Mouse (Mus musculus) forebrain, embryonic 14.5 days (tissue): ENCODE results near the gene Upk3bl. TPM values are rescaled to one million over a fixed set of nuclear protein-coding genes. Genes with fewer than 3 reads are reported as not detected.
"Not testable (repeated sequence)": the region's sequence is repeated elsewhere in the genome, so short reads cannot be mapped to it uniquely, and the experiment has no call there.

Experiments used
- ATAC-seq: fragments of 200-750 bp; cut with Nextera tagmentation; 2 replicates; pipeline ENCODE4 v1.8.0; 2017; ENCODE audit warnings: mild to moderate bottlenecking, moderate library complexity
- DNase-seq: peaks from one replicate; pipeline ENCODE4 v3.0.0-alpha.2; 2015; ENCODE audit warnings: low spot score
- H3K27ac ChIP-seq: fragments of 300-500 bp; sonication (generic); 2 replicates; pipeline ENCODE4 v1.5.1; 2014; ENCODE audit warnings: low read depth, mild to moderate bottlenecking, control low read depth, low read length, moderate library complexity
- H3K27me3 ChIP-seq: fragments of 300-500 bp; sonication (generic); replicated peaks from 2 replicates; pipeline ENCODE4 v1.6.1; 2014; ENCODE audit warnings: low read length, control low read depth, mixed read lengths; ENCODE audit not compliant: control insufficient read depth, insufficient read depth
- H3K36me3 ChIP-seq: fragments of 300-500 bp; sonication (generic); 2 replicates; pipeline ENCODE4 v1.6.1; 2014; ENCODE audit warnings: low read length, control low read depth; ENCODE audit not compliant: control insufficient read depth, insufficient read depth
- H3K4me1 ChIP-seq: fragments of 300-500 bp; sonication (generic); 2 replicates; pipeline ENCODE4 v1.6.1; 2014; ENCODE audit warnings: antibody characterized with exemption, low read length, control low read depth; ENCODE audit not compliant: control insufficient read depth, insufficient read depth
- H3K4me2 ChIP-seq: fragments of 300-500 bp; sonication (generic); 2 replicates; pipeline ENCODE4 v1.6.1; 2014; ENCODE audit warnings: mild to moderate bottlenecking, control low read depth, low read length
- H3K4me3 ChIP-seq: fragments of 300-500 bp; sonication (generic); 2 replicates; pipeline ENCODE4 v1.5.1; 2014; ENCODE audit warnings: low read depth, low read length, control low read depth
- H3K9ac ChIP-seq: fragments of 300-500 bp; sonication (generic); 2 replicates; pipeline ENCODE4 v1.6.1; 2014; ENCODE audit warnings: mild to moderate bottlenecking, low read length, control low read depth, moderate library complexity
- H3K9me3 ChIP-seq: fragments of 300-500 bp; sonication (generic); replicated peaks from 2 replicates; pipeline ENCODE4 v1.6.1; 2016; ENCODE audit warnings: low read length, control low read depth, mixed read lengths; ENCODE audit not compliant: control insufficient read depth
- WGBS: fragments of 180-500 bp; shearing (Covaris S2); extraction: QIAGEN DNeasy Blood & Tissue Kit; methylation state at CpG from one replicate; pipeline ENCODE4 v1.1.7; 2014; 5-methylcytosine and 5-hydroxymethylcytosine counted together
- microRNA-seq: library from miRNA; unstranded; fragments of <30 nt; microRNA quantifications from one replicate; pipeline ENCODE4, GENCODE M21; 2016
- polyA plus RNA-seq: library from polyadenylated mRNA; unstranded; fragments of >200 nt; fragmentation: Nextera tagmentation; extraction: Ambion mirVana; gene quantifications from 2 replicates; pipeline ENCODE4 v1.2.1, GENCODE M21; 2014

The Upk3bl gene
- polyA plus RNA-seq, 1 experiment from 2014 or later: not detected

DNA sequence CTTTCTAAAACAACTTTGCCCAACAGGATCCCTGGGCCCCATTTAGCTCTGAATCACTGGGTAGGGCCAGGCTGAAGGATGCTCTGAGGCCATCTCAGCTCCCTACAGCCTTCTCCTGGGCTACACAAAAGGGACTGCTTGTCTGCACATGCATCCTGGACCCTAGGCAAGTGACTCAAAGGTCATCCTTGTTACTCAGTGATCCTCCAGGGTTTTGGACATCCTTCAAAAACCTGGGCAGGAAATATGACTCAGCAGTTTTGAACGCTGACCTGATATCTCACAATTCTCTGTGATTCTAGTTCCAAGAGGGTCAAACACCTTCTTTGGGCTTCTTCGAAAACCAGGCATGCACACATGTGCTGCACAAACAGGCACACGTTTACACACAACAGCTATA is 54.8 kb downstream of the Upk3bl start:
- no peak overlapping the region for H3K4me2 ChIP-seq
- H3K9me3 ChIP-seq: no peaks in the 10 kb centered on the region
- H3K4me3 ChIP-seq: no peak overlapping the region
- WGBS: 88% methylated on average over 3 of the region's 3 CpGs
- no peak overlapping the region for H3K27ac ChIP-seq
- no peak for DNase-seq
- H3K4me1 ChIP-seq: no peaks in the 10 kb centered on the region
- no peaks in the 10 kb centered on the region for H3K27me3 ChIP-seq
- no peaks in the 10 kb centered on the region for H3K36me3 ChIP-seq
- no peak for ATAC-seq
- no peak overlapping the region for H3K9ac ChIP-seq

DNA sequence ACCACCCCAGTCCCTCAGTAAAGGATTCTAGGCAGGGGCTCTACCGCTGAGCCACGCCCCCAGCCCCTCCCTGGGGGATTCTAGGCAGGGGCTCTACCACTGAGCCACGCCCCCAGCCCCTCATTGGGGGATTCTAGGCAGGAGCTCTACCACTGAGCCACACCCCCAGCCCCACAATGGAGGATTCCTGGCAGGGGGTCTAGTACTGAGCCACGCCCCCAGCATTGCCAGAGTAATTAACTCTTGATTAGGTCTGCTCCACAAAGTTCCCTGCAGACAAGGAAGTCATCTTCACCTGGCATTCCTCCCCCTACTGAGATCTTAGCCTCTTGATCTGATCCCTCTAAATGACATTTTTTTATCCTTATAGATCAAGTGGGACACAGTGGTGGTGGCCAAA is 59.3 kb downstream of the Upk3bl start:
- H3K27me3 ChIP-seq, H3K4me3 ChIP-seq, H3K36me3 ChIP-seq, H3K9ac ChIP-seq, H3K27ac ChIP-seq, ATAC-seq, H3K4me2 ChIP-seq, H3K9me3 ChIP-seq, DNase-seq: not testable (repeated sequence)
- WGBS: 47% methylated on average over 4 of the region's 4 CpGs
- H3K4me1 ChIP-seq: peaks cover 12% of the 10 kb centered on the region

Small RNA genes within 50 kb of the gene (microRNA-seq; reads per million reads assigned to microRNA genes)
- not detected for gene Mir7035

Other genes with a start within 250 kb of the Upk3bl start
- 23.6 and 31.1 TPM in 2 replicates for gene Srrm3, start 247.6 kb upstream of the Upk3bl start, polyA plus RNA-seq
- gene Hspb1, start 166.6 kb upstream of the Upk3bl start, polyA plus RNA-seq: 6.6 and 8.1 TPM in 2 replicates
- 361 and 450 TPM in 2 replicates for gene Ywhag, start 119.9 kb upstream of the Upk3bl start, polyA plus RNA-seq
- gene Ssc4d, start 80.0 kb upstream of the Upk3bl start, polyA plus RNA-seq: 0.99 and 1.4 TPM in 2 replicates
- gene Zp3, start 74.4 kb upstream of the Upk3bl start, polyA plus RNA-seq: 0.13 and 0.16 TPM in 2 replicates
- 24.9 and 30.5 TPM in 2 replicates for gene Dtx2, start 59.7 kb upstream of the Upk3bl start, polyA plus RNA-seq
- gene Upk3b, start 16.0 kb upstream of the Upk3bl start, polyA plus RNA-seq: not detected in 2 replicates
- gene Rasa4, start 29.4 kb downstream of the Upk3bl start, polyA plus RNA-seq: 4.9 and 6.7 TPM in 2 replicates
- 255 and 310 TPM in 2 replicates for gene Polr2j, start 62.1 kb downstream of the Upk3bl start, polyA plus RNA-seq
- 33.2 and 35.8 TPM in 2 replicates for gene Lrwd1, start 81.6 kb downstream of the Upk3bl start, polyA plus RNA-seq
- 13.0 and 14.6 TPM in 2 replicates for gene Alkbh4, start 81.7 kb downstream of the Upk3bl start, polyA plus RNA-seq
- 21.7 and 29.7 TPM in 2 replicates for gene Orai2, start 116.2 kb downstream of the Upk3bl start, polyA plus RNA-seq
- gene Prkrip1, start 144.5 kb downstream of the Upk3bl start, polyA plus RNA-seq: 66.2 and 69.4 TPM in 2 replicates
- gene Sh2b2, start 192.1 kb downstream of the Upk3bl start, polyA plus RNA-seq: 16.5 and 22.6 TPM in 2 replicates